11 mouse cellular contexts compared by ENCODE assay signal in genomic region chr10:38969543-38969942, GRCm38 (mm10). TPM values are rescaled to one million over a fixed set of nuclear protein-coding genes. Genes with fewer than 3 reads are reported as not detected.
DNase-seq lines count a peak whose midpoint lies in the region; ATAC-seq lines count a peak whose summit lies in the region.
"Had no signal": no experiment of that assay in that cellular context is flagged by ENCODE, and none has a peak within 500 bp of the region (broad histone marks: within the 10 kb centered on the region; RNA-seq: fewer than 3 reads in every experiment).

No protein-coding gene starts in this region.

- no peak for ATAC-seq in heart, embryonic 14.5 days (ENCODE audit: insufficient number of reproducible peaks, insufficient read depth, low FRiP score, low read depth)
- no peak for ATAC-seq in limb, embryonic 12.5 days (ENCODE audit: insufficient number of reproducible peaks, insufficient read depth, low FRiP score, low TSS enrichment, low read depth)

- intact Hi-C loops in heart, postnatal 14 days (cut with DNase I): loop anchor here (5.0 kb wide), 2 partner anchors 38 to 58 kb away; no protein-coding TSS in a partner anchor

- peaks cover 17% of the 10 kb centered on the region for H3K36me3 ChIP-seq in heart, embryonic 14.5 days (ENCODE audit: control insufficient read depth, insufficient read depth, low read length)
- peaks cover 5% of the 10 kb centered on the region; the same call in 1 of the 2 replicates for H3K36me3 ChIP-seq in limb, embryonic 12.5 days
- H3K36me3 ChIP-seq: hindbrain, embryonic 10.5 days had no signal

- peaks cover 13 to 44% of the 10 kb centered on the region in 2 experiments for H3K4me1 ChIP-seq in heart, embryonic 14.5 days (ENCODE audit: control insufficient read depth in 2 of 2, insufficient read depth in 2 of 2, low read length in 2 of 2)
- H3K4me1 ChIP-seq in brown adipose tissue, adult 24 weeks (ENCODE audit: control insufficient read depth, insufficient read depth, insufficient read length, low read length): peaks cover 15% of the 10 kb centered on the region; the same call in 1 of the 2 replicates
- peaks cover 45% of the 10 kb centered on the region for H3K4me1 ChIP-seq in limb, embryonic 12.5 days (replicated peaks)

- H3K27ac ChIP-seq in heart, embryonic 14.5 days (replicated peaks in 1 of 2; ENCODE audit: control insufficient read depth in 1 of 2, insufficient read depth in 1 of 2, low read depth in 2 of 2, low read length in 2 of 2): peak overlapping the region; percentile 5 to 61; a peak in 2 of 4 replicates
- H3K27ac ChIP-seq in brown adipose tissue, adult 24 weeks (replicated peaks; ENCODE audit: low read depth, low read length): peak overlapping the region; percentile 98
- no peak overlapping the region for H3K27ac ChIP-seq in limb, embryonic 12.5 days
- H3K27ac ChIP-seq: hindbrain, embryonic 10.5 days had no signal

- peak overlapping the region in 1 of 2 experiments; percentile 65; a peak in 2 of 4 replicates for H3K4me3 ChIP-seq in heart, embryonic 14.5 days (ENCODE audit: control insufficient read depth in 1 of 2, insufficient read depth in 1 of 2, low read depth in 1 of 2, low read length in 2 of 2)
- peak overlapping the region; percentile 79 for H3K4me3 ChIP-seq in brown adipose tissue, adult 24 weeks (ENCODE audit: insufficient read depth, low read depth, low read length)
- H3K4me3 ChIP-seq in limb, embryonic 12.5 days (replicated peaks): no peak overlapping the region
- H3K4me3 ChIP-seq: hindbrain, embryonic 10.5 days had no signal

- no peaks in the 10 kb centered on the region for H3K9me3 ChIP-seq in heart, embryonic 14.5 days (ENCODE audit: control insufficient read depth, low read length)
- H3K9me3 ChIP-seq in limb, embryonic 12.5 days: no peaks in the 10 kb centered on the region
- H3K9me3 ChIP-seq: hindbrain, embryonic 10.5 days had no signal

- 71% methylated on average over 2 of the region's 2 CpGs for WGBS in heart, embryonic 14.5 days
- WGBS in limb, embryonic 12.5 days: 94% methylated on average over 2 of the region's 2 CpGs

- DNase-seq in heart, postnatal 14 days: no peak
- peak; percentile 43 for DNase-seq in NIH3T3 (ENCODE audit: low read depth)
- DNase-seq in T-cell, adult 2 months (ENCODE audit: low spot score): no peak
- DNase-seq in layer of hippocampus, adult 8-10 months (ENCODE audit: low spot score in 2 of 2): no peak
- DNase-seq: cerebellum, adult 11-12 months; retina, postnatal 1 day had no signal

- peak overlapping the region; percentile 74; the same call in 1 of the 2 replicates for H3K9ac ChIP-seq in heart, embryonic 14.5 days (ENCODE audit: low read length)
- no peak overlapping the region for H3K9ac ChIP-seq in limb, embryonic 12.5 days (replicated peaks)

- H3K4me2 ChIP-seq in heart, embryonic 14.5 days (ENCODE audit: low read length): peak overlapping the region; percentile 78
- peak overlapping the region; percentile 44; the same call in 1 of the 2 replicates for H3K4me2 ChIP-seq in limb, embryonic 12.5 days

- no peaks in the 10 kb centered on the region for H3K27me3 ChIP-seq in heart, embryonic 14.5 days (ENCODE audit: control insufficient read depth, insufficient read depth, low read length)
- no peaks in the 10 kb centered on the region for H3K27me3 ChIP-seq in limb, embryonic 12.5 days

RNA-seq across cellular contexts. Expression of gene Lama4, which starts 4.2 kb away (rescaled TPM):
- 142 and 146 TPM in 2 replicates for polyA plus RNA-seq in heart, embryonic 14.5 days (2014; fragmentation: Nextera tagmentation; extraction: Ambion mirVana)
- total RNA-seq in heart, postnatal 14 days (2021): 100 to 1,000 TPM; 123 to 133 TPM
- polyA plus RNA-seq in brown adipose tissue, adult 24 weeks (2012; ENCODE audit: insufficient read depth, insufficient read length, missing spikeins): 35.4 and 58.9 TPM in 2 replicates
- polyA plus RNA-seq in limb, embryonic 12.5 days (2016; fragmentation: Nextera tagmentation; extraction: Ambion mirVana): 36.4 and 37.2 TPM in 2 replicates
- total RNA-seq in layer of hippocampus, adult 8-10 months (2022): 1 to 10 TPM; 4.8 to 8.1 (median 5.8) TPM
- total RNA-seq: monocyte, adult 5-6 weeks had no signal
